Mouse (Mus musculus) layer of hippocampus, adult 18-20 months (tissue): ENCODE data around the gene Dntt. TPM values are rescaled to one million over a fixed set of nuclear protein-coding genes. Genes with fewer than 3 reads are reported as not detected.

Source experiments
- DNase-seq, 2 experiments: peaks; one replicate each; pipeline ENCODE4 v3.0.0; 2022; ENCODE audit warnings: low spot score in 2 of 2
- total RNA-seq, 2 experiments: library from RNA; stranded (reverse); gene quantifications; 2 replicates each; pipeline ENCODE4 v1.2.3; 2021

Gene Dntt
- total RNA-seq, 2 experiments from 2014 or later: not detected

- no peak for DNase-seq
Observed at GRCm38 (mm10) chr19:41053530-41053929, 24.5 kb downstream of the Dntt start.

- no peak for DNase-seq
Observed at GRCm38 (mm10) chr19:41054702-41055101, 25.6 kb downstream of the Dntt start.

DNA sequence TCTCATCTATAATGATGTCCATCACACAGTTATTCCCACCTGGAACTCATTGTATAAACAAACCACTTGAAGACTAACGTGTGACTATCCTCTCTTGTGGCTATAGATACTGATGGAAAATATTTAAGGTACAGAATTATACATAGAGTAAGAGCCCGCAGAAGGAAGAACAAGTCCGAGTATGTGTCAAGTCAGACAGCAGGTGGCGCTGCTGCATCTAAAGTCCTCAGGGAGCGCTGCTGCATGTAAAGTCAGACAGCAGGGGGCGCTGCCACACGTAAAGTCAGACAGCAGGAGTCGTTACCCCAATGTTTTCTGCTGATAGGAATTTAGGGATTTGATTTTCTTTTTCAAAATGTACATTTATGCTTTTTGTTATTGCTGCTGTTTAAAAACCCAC is 42.4 kb downstream of the Dntt start:
- DNase-seq: peak; percentile 86 to 96

DNA sequence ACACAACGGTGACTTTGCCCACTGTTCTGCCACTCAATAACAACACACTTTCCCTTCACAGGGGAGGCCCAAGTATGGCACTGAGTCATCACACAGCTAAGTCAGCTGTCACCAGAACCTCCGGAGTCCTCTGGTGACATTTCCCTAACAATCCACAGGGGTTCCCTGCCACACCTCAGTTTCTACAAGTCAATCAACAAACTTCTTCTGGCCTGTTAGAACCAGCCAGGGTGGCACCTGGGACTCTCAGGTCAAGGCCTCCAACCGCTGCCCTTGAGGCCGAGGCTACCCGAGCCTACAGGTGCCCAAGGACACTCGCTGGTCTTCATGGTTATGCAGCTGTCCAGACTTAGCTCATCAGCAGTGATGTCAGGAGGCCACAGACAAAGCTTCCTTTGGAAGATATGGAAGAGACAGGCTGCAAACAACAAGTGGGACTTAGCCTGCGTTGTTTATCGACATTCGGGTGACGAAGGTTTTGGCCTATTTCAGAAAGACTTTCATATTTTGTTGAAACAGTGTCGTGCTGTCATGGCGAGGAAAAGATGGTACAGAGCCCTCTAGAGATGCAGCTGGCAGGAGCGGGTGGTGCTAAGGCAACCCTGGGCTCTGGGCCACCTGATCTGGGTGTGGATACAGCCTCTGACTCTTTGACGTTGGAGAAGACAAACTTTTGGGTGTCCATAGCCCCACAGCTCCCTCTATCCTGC is 44.8 kb downstream of the Dntt start:
- DNase-seq: peak in 1 of 2 experiments; percentile 47

- DNase-seq: no peak
Observed at GRCm38 (mm10) chr19:41076906-41077305, 47.8 kb downstream of the Dntt start, which contains the start of gene Opalin. Gene Opalin, minus strand, starts transcription at chr19:41077113.

DNA sequence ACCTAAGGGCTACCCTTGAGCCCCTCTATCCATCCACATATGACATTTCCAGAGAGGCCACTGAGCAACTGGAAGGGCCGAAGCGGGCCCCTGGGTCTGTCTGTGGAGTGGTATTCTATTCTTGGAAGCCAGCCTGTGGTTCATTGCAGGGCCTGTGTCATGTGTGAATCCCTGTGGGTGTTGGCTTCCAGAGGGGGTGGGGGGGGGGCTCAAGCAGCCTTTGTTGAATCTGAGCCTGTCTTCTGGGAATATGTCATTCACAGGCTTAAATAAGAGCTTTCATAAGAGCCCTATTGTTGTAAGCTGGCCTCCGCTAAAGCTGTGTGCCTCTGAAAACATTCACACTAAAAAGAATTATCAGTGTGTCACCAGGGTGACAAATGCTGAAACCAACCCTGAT is 52.5 kb downstream of the Dntt start:
- DNase-seq: no peak

DNA sequence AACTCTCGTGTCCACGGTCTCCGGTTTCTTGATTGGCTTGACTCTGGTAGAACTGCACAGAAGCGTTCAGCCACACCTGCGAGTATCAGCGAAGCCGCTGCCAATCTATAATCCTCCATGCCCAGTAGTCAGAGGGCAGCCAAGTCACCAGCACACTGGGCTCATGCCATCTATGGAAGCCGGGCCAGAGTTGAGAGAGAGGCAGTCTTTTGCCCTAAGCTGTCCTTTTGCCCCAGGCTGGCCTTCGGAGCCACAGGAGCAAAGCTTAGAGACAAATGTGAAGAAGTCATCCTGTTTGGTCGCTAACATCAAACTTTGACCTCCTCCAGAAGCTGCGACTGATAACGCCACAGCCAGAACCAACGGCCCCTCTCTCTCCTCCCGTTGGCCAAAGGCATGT is 54.6 kb downstream of the Dntt start:
- no peak for DNase-seq

DNA sequence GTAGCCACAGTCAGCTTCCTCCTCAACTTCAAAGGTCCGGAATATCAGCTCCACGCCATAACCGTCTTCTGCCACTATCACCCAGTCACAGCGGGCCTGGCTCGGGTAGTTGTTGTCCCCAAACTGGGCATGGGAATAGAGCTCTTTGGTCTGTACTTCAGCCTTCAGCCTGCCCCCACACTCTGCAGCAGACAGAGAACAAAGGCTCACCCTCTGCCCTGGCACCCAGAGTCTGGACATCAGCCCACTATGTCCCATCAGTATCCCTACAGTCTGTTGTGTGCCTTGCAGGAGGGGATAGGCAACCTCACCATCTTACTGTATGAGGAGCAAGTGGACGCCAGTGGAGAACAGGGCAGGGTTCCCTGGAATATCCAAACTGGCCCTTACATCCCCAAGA is 57.2 kb downstream of the Dntt start:
- DNase-seq: peak; percentile 24 to 30

DNA sequence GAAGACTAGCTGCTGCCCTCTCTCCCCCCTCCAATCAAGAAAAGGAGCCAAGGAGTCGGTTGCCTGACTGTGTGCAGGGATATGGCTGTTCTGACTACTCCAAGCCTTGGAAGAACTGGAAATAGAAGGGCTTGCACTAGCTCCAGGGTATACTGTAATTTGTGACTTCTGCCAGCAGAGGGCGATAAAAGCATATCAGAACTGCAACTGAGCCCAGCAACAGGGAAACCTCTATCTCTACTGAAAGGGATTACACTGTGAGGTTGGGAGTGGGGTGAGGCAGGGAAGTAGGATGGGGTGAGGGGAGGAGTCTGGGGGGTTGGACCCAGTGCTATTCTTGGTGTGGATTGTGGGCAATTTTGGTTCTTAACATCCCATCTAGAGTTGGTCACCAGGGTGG is 57.6 kb downstream of the Dntt start:
- peak; percentile 78 to 93 for DNase-seq

GRCm38 (mm10) chr19:41087901-41088300 is 58.8 kb downstream of the Dntt start:
- DNase-seq: no peak

DNA sequence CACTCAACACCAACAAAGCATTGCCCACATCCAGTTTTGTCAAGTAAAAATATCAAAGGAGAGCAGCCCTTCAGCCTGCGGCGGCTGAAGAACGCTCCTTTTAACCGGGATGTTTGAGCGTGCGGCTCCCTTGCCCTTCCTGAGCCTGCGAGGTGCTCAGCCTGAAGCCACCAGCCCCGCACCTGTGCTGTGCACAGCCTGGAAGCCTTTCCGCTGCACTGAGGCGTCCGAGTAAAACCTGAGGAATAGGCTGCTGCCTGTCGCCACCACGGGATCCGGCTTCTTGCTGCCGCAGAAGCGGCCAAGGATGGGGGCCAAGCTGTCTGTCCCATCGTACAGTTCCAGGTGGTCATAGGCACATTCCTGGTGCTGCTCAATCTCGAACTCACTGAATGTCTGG is 59.4 kb downstream of the Dntt start:
- DNase-seq: no peak

- peak; percentile 48 to 83 for DNase-seq
Observed at GRCm38 (mm10) chr19:41089833-41090232, 60.8 kb downstream of the Dntt start.

- no peak for DNase-seq
Observed at GRCm38 (mm10) chr19:41091901-41092300, 62.8 kb downstream of the Dntt start.

GRCm38 (mm10) chr19:41097038-41097437 is 68.0 kb downstream of the Dntt start:
- DNase-seq: no peak

GRCm38 (mm10) chr19:41100863-41101262 is 71.8 kb downstream of the Dntt start:
- DNase-seq: no peak

DNA sequence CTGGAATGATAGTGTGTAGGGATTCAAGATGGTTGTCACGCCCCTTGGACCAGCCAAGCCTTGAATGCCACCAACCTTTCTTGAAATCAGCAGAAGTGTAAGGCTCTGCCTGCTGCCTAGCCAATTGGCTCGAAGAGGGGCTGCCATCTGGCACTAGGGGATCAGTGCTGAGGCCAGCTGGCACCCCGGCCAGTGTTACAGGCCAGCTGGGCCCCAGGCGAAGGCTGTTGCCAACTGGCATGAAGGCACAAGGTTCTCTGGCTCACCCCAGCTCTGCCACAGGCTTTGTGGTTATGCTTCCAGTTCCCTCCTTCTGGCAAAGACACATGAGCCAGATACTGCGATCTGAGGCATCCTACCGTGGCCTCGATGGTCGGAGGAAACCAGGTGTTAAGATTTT is 72.3 kb downstream of the Dntt start:
- peak; percentile 57 to 84 for DNase-seq

GRCm38 (mm10) chr19:41104922-41105321 is 75.8 kb downstream of the Dntt start:
- DNase-seq: peak in 1 of 2 experiments; percentile 69

DNA sequence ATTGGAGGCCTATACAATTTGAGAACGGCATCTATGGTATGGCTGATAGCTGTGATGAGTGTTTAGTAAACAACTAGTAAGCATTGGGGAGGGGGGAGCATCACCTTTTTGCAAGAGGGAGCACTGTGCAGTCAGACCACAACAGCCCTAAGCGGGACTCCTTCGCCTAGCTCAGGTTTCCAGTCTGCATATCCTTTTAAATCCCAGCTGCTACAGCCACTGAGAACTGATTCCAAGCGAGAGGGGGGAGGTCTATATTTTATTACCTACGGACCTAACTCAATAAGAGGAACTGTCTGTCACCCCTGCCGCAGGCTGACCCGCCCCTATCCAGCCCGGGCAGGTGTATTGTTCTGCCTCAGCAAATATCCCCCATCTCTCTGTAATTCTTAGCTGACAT is 78.5 kb downstream of the Dntt start:
- no peak for DNase-seq

GRCm38 (mm10) chr19:41108666-41109065 is 79.6 kb downstream of the Dntt start:
- no peak for DNase-seq
